Comparison of ENCODE assay signal across 8 mouse cellular contexts in genomic region chr3:89388134-89388881, GRCm38 (mm10). TPM values are rescaled to one million over a fixed set of nuclear protein-coding genes. Genes with fewer than 3 reads are reported as not detected.
A peak's percentile ranks its signal among the peaks of the same experiment; 100 is the strongest.
DNase-seq lines count a peak whose midpoint lies in the region; ATAC-seq lines count a peak whose summit lies in the region.

No protein-coding gene starts in this region.

- peak; percentile 20; the same call in 1 of the 2 replicates for ATAC-seq in common myeloid progenitor, adult 5-6 weeks (replicated peaks; ENCODE audit: low read depth, poor library complexity, severe bottlenecking)
- no peak for ATAC-seq in frontal cortex, adult (ENCODE audit: low TSS enrichment)

- peak overlapping the region; percentile 77 for H3K4me3 ChIP-seq in megakaryocyte, embryonic 14.5 days (replicated peaks)

- DNase-seq in cerebellum, adult 11-12 months = peak; percentile 71
- DNase-seq in cerebellum, postnatal 4 days (ENCODE audit: low spot score in 2 of 2) = no peak
- peak; percentile 67 for DNase-seq in ovary, postnatal 36 days (ENCODE audit: low spot score)
- DNase-seq in ovary, adult 18-20 months (ENCODE audit: low spot score) = no peak
- peak; percentile 57 for DNase-seq in induced T-regulatory cell, adult 2 months (ENCODE audit: low read depth)

- peaks cover 90% of the 10 kb centered on the region for H3K4me1 ChIP-seq in megakaryocyte, embryonic 14.5 days

- H3K9me3 ChIP-seq in megakaryocyte, embryonic 14.5 days = no peaks in the 10 kb centered on the region

- peaks cover 5% of the 10 kb centered on the region for H3K27me3 ChIP-seq in megakaryocyte, embryonic 14.5 days (replicated peaks)

- H3K36me3 ChIP-seq in megakaryocyte, embryonic 14.5 days (replicated peaks; ENCODE audit: low read length) = peaks cover 61% of the 10 kb centered on the region

RNA-seq across cellular contexts. Expression of gene Zbtb7b, which starts 6.3 kb away (rescaled TPM):
- total RNA-seq in common myeloid progenitor, adult 5-6 weeks (2017) = 5.0 and 5.3 TPM in 2 replicates
- polyA plus RNA-seq in megakaryocyte, embryonic 14.5 days (2012; ENCODE audit: insufficient read depth, low replicate concordance) = 76.2 and 120 TPM in 2 replicates

RNA-seq across cellular contexts. Expression of gene Lenep, which starts 14.3 kb away (rescaled TPM):
- total RNA-seq in common myeloid progenitor, adult 5-6 weeks (2017) = 1.6 TPM in 1 of 2 replicates, not detected in the other
- polyA plus RNA-seq in megakaryocyte, embryonic 14.5 days (2012; ENCODE audit: insufficient read depth, low replicate concordance) = 0.31 and 0.95 TPM in 2 replicates

RNA-seq across cellular contexts. Expression of gene Dcst1, which starts 23.3 kb away (rescaled TPM):
- 0.09 TPM in 1 of 2 replicates, not detected in the other for total RNA-seq in common myeloid progenitor, adult 5-6 weeks (2017)
- not detected in 2 replicates for polyA plus RNA-seq in megakaryocyte, embryonic 14.5 days (2012; ENCODE audit: insufficient read depth, low replicate concordance)

RNA-seq across cellular contexts. Expression of gene Flad1, which starts 23.4 kb away (rescaled TPM):
- total RNA-seq in common myeloid progenitor, adult 5-6 weeks (2017) = 7.1 and 12.0 TPM in 2 replicates
- 23.1 and 23.4 TPM in 2 replicates for polyA plus RNA-seq in megakaryocyte, embryonic 14.5 days (2012; ENCODE audit: insufficient read depth, low replicate concordance)

RNA-seq across cellular contexts. Expression of gene Dcst2, which starts 26.5 kb away (rescaled TPM):
- total RNA-seq in common myeloid progenitor, adult 5-6 weeks (2017) = not detected in 2 replicates
- not detected in 2 replicates for polyA plus RNA-seq in megakaryocyte, embryonic 14.5 days (2012; ENCODE audit: insufficient read depth, low replicate concordance)

Comparison
In these comparisons a context has a peak if more than half of its experiments do, and no peak if none do; other contexts are left out.
1. DNase-seq: peak in cerebellum, adult 11-12 months (single experiment), ovary, postnatal 36 days (single experiment) and induced T-regulatory cell, adult 2 months (single experiment); none in cerebellum, postnatal 4 days (0 of 2) and ovary, adult 18-20 months (single experiment).